Mouse (Mus musculus) frontal cortex, adult 2 months (tissue): Measurements from ENCODE around the gene Pabpc4. TPM values are rescaled to one million over a fixed set of nuclear protein-coding genes. Genes with fewer than 3 reads are reported as not detected.

Experiments used
- DNase-seq, 2 experiments: peaks; one replicate each; pipeline ENCODE4 v3.0.0; 2022; ENCODE audit warnings: low spot score in 1 of 2; ENCODE audit errors: extremely low spot score in 1 of 2
- polyA plus RNA-seq: library from polyadenylated mRNA; depleted of rRNA; stranded (reverse); fragments of >200 nt; gene quantifications from 2 replicates; pipeline ENCODE4 v1.2.3, GENCODE M21; 2012; rRNA removed

Gene Pabpc4
- polyA plus RNA-seq: 39.4 and 40.2 TPM in 2 replicates

DNA sequence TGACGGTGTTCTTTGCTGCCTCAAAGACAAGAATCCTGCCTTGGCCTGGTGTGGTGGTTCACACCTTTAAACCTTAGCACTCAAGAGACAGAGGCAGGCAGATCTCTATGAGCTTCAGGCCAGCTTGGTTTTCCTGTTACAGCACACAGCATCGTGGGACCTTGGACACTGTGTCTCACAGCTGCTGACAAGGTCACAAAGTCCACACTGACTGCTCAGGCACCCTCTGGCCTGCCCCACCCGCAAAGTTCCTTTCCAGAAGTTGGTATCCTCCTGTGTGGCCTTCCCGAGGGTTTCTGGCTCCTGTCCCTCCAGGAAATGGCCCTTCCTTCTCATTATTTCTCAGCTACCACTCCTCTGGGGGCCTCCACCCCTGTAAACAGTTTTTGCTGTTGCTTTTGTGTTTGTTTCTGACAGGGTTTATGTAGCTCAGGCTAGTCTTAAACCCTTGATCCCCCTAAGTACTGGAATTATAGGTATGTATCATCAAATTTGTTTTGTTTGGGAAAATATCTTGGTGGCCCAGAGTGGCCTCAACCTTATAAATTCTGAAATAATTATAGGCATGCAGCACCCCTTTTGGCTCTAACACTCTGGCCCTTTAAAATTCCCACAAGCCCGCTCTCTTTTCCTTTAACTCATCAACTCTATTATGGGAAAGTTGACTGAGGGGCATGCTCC is at the start of gene Pabpc4:
Gene Pabpc4 (plus strand): TSS at position 631 of the 681 bp plus-strand sequence.
- DNase-seq: no peak

DNA sequence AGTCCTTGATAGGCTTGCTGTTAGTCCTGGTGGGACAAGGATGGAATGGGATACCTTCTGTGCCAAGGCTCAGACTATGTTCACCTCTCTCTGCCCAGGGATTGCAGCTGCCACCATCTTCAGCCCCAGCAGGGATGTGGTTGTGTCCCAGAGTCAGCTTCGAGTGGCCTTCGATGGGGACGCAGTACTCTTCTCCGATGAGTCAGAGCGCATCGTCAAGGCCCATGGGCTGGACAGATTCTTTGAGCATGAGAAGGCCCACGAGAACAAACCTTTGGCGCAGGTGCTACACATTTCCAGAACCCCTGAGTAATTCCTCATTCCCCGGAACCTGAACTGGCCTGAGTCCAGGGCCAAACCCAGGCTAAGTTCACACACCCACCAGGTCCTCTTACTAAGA is 48.2 kb upstream of the Pabpc4 start:
- DNase-seq: no peak

DNA sequence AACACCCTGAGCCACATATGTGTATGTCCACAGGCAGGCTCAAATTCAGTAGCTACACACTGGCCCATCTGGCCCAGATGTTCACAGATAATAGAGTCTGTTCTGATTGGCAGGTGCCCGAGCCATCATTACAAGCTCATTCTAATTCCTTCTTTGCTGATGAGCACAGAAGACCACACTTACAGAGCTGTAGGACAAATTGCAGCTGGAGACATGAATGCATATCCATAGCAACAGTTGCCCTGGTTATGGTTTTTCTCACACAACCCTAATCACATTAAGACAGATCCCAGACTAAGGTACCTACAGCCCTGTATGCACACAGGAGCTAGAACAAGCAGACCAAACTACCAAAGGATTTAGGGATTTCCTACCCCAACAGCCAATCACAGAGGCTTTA is 46.8 kb upstream of the Pabpc4 start:
- no peak for DNase-seq

GRCm38 (mm10) chr4:123216782-123217181 is 45.4 kb upstream of the Pabpc4 start:
- peak in 1 of 2 experiments; percentile 67 for DNase-seq

DNA sequence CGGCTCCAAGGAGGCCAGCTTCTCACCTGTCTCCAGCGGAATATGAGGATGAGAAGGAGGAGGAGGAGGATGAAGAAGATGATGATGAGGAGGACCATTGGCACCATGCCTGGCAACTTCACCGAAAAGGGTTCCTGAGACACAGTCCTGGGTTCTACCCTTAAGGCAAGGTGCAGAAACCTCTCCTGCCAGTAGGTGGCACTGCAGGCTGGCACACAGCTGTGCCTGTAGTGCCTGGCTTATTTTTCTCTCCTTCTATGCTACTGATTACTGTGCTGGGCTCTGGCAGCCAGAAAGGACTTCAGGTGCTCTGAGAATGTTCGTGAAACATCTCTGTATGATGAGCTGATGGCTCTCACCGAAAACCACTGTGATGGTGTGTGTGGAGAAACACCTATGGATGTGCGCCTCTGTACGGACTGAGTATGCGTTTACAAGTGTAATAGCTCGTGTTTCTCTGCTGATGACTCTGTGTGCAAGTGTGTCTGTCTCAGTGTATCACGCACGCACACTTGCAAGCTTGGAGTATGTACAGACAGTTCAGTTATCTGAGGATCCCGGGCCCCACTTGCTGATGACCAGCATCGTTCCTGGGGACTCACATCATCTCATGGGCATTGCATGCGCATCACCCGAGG is 42.3 kb upstream of the Pabpc4 start:
- DNase-seq: peak; percentile 37 to 88

- DNase-seq: no peak
These were observed 41.5 kb upstream of the Pabpc4 start for GRCm38 (mm10) chr4:123220637-123221036.

DNA sequence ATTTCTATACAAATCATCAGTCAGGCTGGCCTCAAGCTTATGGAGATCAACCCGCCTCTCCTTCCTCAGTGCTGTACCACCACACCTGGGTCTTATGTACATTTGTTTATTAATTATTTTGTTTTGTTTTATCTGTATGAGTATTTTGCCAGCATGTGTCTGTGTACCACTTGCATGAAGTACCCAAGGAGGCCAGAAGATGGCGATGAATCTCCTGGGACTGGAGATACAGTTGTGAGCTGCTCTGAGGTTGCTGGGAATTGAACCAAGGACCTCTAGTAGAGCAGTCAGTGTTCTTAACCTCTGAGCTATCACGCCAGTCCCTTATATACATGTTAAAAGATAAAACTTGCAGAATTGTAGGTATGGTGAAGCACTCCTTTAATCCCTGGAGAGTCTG is 38.8 kb upstream of the Pabpc4 start:
- DNase-seq: no peak

DNA sequence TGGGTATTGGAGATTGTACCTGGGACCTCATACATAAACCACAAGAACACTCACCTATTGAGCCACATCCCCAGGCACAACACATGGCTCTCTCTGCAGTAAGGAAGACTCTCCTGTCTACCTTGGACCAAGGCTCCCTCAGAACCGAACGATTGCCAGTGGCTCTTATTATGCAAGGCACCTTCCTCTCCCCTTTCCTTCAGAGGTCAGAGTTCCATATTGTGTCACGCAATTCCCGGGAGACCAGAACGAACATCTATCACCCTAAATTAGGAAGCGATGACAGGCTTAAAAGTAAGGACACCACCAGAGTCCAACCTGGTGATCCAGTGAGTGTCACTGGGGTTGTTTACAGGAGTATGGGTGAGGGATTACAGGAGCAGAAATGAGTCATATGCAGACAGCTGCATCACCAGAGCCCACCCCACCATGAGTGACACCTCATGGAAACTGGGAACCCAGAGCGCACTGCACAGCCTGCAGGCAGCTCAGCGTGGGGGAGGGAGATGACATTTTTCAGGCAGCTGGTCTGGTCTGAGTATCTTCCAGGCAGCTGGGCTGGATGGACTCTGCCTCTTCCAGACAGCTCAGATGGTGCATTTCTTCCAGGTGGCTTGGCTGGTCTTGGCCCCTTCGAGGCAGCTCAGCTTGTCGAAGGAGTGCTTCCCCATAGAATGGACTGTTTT is 36.3 kb upstream of the Pabpc4 start:
- no peak for DNase-seq

- no peak for DNase-seq
These were observed 34.4 kb upstream of the Pabpc4 start for GRCm38 (mm10) chr4:123227707-123228106.

DNA sequence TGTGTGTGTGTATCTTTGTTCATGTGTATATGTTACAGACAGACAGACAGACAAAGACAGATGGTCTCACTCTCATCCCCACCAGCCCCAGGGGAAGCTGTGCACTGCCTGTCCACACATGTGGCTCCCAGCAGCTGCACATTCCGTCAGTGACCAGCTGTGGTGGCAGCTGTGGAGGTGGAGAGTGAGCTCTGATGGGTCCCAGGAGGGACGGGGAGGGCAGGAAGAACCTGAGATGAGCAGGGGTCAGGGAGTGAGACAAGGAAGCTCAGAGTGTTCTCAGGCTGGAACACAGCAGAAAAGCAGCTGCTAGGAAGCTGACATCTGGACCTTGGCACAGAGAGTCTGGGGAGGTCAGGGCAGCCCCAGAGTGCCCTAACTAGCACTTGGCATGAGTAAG is 33.9 kb upstream of the Pabpc4 start:
- DNase-seq: no peak

DNA sequence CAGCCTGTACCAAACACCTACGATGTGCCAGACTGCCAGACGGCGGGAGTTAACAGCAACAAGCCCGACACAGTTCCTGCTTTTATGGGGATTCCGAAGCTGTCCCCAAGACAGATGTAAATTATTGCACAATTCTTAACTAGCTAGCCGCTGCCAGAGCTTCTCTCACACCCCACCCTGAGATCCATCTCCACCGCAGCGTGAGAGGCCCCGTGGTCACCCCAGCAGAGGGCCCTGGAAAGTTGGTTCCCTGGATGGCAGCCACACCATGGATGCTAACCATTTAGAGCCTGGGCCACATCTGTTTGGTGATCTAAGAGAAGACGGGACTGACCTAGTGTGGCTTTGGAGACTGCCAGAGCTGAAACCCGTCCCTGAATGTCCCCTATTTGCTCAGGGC is 33.0 kb upstream of the Pabpc4 start:
- DNase-seq: no peak

- DNase-seq: no peak
These were observed 29.3 kb upstream of the Pabpc4 start for GRCm38 (mm10) chr4:123232841-123233240.

- no peak for DNase-seq
These were observed 28.6 kb upstream of the Pabpc4 start, which contains the start of gene Heyl for GRCm38 (mm10) chr4:123233492-123234084. Gene Heyl, plus strand, starts transcription at chr4:123233556.

DNA sequence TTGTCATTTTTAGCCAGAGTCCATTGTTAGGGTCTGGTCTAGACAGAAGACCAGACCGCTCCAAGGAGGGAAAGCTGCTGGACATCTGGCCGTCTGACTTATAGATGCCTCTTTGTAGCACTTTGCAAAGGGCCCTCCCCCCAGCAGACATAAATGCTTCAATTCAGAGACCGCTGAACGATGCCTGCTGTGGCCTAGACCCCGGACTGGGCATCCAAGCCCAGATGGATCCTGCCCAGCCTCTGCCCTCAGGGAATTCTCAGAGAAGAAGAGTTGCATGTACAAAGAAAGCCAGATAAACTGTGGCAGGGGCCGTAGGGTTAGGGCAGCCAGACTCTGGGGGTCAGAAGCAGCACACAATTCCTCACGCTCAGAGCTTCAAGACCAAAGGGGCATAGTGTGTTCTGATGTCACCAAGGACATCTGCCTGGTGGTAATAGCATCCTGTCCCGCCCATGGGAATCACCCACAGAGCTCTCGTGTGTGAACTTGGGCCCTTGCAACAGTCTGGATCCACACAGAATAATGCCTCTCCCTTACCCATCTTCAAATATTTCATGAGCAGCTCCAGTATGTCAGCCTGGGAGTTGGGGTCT is 26.2 kb upstream of the Pabpc4 start:
- no peak for DNase-seq

- no peak for DNase-seq
These were observed 25.6 kb upstream of the Pabpc4 start for GRCm38 (mm10) chr4:123236431-123237031.

GRCm38 (mm10) chr4:123237386-123238266 is 24.5 kb upstream of the Pabpc4 start:
- DNase-seq: no peak

DNA sequence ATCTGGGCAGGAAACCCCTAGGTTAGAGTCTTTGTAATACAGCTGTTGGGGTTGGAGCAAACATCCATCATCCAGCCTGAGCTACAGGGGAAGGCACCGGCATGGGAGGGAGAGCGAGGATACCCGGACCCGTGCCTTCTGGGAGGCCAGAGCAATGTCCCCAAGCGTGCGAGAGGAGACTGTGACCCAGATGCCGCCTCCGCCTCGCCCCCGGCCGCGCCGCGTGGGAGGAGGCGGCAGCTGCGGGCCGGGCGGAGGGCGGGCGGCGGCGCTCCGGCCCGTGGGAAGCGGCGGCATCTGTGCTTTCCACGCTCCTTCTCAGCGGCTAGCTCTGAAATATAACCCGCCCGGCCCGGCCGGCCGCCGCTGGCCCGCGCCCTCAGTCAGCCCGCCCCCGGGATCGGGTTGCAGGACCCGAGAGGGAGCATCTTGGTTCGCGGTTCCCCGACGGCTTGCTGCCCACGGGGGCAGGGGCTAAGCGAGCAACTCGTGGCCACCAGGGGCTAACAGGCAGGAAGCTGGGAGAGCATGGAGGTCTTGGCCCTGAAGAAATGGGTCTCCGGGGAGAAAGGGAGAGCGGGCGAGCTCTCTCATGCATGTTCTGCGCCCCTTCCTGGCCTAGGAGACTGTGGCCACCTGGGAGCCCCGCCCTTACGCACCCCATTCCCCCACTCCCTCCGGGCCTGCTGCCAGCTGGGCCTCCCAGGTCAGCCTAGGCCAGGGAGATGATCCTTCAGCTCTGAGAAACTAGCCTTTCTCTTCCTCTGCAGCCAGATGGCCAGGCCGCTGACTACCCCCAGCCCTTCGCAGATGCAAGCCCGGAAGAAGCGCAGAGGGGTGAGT is 22.6 kb upstream of the Pabpc4 start:
- no peak for DNase-seq

GRCm38 (mm10) chr4:123246221-123246620 is 15.9 kb upstream of the Pabpc4 start:
- DNase-seq: no peak

DNA sequence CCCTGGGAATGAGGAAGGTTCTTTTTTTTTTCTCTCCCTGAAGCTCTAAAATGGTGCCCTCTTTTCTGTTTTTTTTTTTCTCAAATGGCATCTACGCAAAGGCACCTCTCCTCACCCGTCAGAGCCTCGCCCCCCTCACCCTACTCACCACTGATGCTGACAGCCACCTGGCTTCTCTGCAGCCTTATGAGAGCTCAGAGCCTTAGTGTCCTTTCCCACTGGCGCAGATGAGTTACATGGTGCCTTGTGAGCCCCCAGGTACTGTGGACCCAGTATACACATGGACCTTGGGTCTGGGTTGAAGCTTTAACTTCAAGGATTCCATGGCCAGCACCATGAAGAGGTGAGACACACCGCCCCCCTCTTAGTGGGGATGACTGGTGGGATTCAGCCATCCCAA is 15.5 kb upstream of the Pabpc4 start:
- DNase-seq: no peak
